Mouse (Mus musculus): ENCODE data around the gene G6pdx.
A peak's percentile ranks its signal among the peaks of the same experiment; 100 is the strongest.

G6pdx gene

GRCm38 (mm10) chrX:74428826-74429276, at the start of gene G6pdx:
Gene G6pdx, minus strand, starts transcription at chrX:74429194.
- DNase-seq, result peak; percentile 84

DNA sequence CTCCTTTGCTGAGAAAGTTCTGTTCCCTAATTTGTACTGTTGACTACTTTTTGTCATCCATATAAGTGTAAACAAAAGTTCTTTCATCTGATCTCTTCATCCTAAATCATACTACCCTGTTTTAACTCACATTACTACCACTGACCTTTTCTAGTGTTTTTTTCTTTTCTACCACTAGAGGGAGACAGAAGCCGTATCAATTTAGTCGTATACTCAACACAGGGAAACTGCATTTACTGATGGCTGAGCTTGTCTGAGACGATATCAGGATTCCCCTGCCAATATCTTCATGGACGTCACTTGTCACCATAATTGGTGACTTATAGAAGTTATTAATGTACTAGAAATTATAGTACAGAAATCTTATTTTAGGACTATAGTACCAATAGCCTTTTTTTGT, 23.8 kb upstream of the G6pdx start:
- DNase-seq, result no peak

DNA sequence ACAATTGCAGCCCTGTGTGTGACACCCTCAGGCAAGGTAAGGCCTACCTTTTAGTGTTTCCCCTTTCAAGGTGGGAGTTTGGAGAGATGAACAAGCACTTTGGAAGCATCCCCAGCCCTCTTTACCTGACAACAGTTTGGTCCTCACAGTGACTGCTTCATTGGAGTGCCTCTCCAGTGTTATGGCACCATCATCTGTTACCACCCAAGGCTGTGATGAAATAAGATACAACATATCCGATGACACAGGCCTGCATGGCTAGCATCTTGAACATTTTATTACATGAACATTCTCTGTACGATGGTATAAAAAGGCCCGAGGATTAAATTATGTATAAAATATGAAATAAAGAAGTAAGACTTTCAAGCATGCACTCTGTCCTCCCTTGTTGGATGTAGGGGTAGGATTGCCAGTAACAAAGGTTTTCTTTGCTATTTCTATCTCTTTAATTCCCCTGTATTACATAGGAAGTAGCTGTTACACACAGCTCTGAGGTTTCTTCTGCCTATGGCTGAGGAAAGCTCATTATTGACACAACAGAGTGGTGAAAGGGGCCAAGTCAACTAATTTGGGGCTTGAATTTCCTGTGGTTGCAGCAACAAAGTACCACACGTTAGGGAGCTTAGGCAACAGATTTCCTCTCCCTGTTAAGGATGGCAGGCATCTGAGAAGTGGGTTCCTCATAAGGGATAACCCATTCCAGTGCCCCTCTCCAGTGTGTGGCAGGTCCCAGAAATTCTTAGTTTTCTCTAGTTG, 22.3 kb upstream of the G6pdx start:
- no peak for DNase-seq

GRCm38 (mm10) chrX:74429290-74429821, 362 bp upstream of the G6pdx start:
- DNase-seq, result peak; percentile 55

GRCm38 (mm10) chrX:74428146-74428825, 708 bp downstream of the G6pdx start:
- DNase-seq, result no peak

GRCm38 (mm10) chrX:74427116-74427515, 1.9 kb downstream of the G6pdx start:
- DNase-seq, result no peak

- no peak for DNase-seq
Measured at GRCm38 (mm10) chrX:74426256-74426655, 2.7 kb downstream of the G6pdx start.

DNA sequence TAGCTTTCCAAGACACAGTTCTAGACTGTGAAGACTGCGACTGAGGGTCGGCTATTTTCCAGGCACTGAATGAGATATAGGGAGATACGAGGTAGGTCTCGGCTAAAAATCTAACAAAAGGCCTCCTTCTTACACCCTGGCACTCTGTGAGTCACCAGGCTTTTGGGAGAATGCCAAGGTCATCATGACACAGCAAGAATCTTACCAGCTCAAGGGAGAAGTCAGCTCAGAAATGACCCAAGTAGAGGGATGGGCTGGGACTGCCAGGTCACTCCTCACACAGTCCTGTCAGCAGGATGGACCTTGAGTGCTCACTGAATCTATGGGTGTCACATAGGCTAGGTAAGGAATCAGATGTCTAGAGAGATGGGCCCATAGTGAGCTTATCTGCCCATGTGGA, 3.8 kb downstream of the G6pdx start:
- DNase-seq, result no peak

GRCm38 (mm10) chrX:74424443-74424842, 4.6 kb downstream of the G6pdx start:
- DNase-seq, result no peak

GRCm38 (mm10) chrX:74413377-74413776, 15.6 kb downstream of the G6pdx start:
- peak; percentile 66 for DNase-seq

GRCm38 (mm10) chrX:74408340-74408739, 20.7 kb downstream of the G6pdx start:
- DNase-seq, result no peak

DNA sequence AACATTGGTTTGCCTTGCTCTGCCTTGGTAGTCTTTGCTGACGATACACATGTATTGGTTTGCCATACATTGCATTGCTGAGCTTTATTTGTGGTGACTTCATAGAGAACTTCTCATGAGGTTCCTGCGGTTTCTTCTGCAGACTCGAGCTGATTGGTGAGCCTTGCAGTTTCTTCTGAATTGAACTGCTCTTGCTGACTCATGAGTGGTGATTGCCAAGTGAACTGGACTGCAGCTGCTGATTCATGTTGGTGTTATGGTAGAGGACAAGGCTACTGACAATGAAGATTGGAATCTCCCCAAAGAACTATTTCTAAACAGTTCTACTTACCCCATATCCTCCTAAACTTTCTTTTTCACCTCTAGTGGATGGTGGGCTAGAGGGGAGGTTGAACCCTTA, 28.9 kb downstream of the G6pdx start:
- no peak for DNase-seq

DNA sequence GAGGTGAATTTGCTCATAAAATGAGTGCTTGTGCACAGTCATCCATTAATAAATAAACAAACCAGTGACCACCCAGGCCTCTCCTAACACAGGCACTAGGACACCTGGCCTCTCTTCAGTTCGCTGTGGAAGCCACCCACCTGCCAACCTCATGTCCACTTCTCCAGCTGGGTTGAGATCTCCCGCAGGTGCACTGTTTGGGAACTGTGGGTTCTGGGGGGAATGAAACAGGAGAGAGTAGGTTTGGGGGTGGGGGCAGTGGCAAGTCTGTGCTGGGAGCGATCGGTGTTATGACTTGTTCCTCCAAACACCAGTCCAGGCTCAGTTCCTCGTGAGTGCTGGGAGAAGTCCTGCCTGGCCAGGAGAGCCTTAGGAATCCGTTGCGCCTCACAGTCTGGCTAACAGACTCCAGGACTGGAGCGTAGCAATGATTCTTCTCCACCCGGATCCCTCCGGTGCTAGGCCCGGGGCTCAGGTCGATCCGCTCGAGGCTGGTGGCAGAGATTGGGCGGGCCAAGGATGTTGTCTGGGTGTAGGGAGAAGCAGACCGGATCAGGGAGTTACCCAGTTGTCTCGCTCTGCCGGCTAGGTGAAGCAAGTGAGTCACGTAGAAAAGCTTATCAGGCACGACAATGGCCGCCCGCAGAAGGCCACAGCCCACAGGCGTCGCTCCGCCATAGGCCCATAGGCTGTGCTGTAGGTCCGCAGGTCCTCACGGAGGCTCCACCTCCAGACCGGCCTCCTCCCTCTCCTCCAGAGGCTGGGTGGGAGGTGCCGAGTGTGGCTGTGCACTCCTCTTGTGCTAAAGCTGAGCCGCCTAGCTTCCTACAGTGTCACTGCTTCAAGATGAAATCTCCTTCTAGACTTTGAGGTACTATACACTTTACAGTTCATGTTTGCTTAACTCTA, 36.2 kb downstream of the G6pdx start, which contains the start of the genes Fam3a and Ikbkg:
TSS of gene Fam3a (minus strand) at position 738 of the 909 bp plus-strand sequence.
TSS of gene Ikbkg (plus strand) at position 756 of the 909 bp plus-strand sequence.
- peak; percentile 74 for DNase-seq

- no peak for DNase-seq
Measured at GRCm38 (mm10) chrX:74388153-74388552, 40.8 kb downstream of the G6pdx start.

GRCm38 (mm10) chrX:74384451-74384850, 44.5 kb downstream of the G6pdx start:
- DNase-seq, result no peak

DNA sequence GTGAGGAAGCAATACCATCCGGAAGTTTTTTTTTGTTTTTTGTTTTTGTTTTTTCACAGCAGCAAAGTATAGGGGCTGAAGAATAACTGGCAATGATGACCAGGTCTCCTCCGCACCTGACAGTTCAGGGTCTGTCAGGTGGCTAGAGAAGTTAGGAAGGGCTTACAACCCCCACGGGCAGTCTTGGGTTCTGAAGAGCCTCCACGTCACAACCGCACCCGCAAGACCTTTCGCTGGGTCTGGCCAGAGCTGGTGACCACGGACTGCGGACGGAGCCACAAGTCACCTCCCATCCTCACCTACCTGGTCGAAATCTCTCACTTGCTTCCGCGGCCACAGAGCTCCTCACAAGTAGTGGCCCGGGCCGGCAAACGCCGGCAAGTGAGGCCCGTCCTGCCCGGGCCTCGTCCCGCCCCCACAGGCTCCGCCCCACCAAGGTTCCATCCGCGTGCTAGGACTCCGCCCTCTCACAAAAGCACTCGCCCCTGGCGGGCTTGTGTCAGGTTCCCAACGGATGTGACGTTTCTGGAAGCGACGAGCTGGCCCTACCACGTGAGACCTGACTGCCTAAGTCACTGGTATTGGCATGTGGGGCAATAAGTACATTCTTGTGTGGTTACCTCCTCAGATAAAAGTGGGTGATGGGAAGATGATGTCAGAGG, 56.0 kb downstream of the G6pdx start, which contains the start of the genes Ubl4a and Slc10a3:
TSS of gene Ubl4a (minus strand) at position 331 of the 662 bp plus-strand sequence.
TSS of gene Slc10a3 (minus strand) at position 462 of the 662 bp plus-strand sequence.
- DNase-seq, result peak; percentile 74

DNA sequence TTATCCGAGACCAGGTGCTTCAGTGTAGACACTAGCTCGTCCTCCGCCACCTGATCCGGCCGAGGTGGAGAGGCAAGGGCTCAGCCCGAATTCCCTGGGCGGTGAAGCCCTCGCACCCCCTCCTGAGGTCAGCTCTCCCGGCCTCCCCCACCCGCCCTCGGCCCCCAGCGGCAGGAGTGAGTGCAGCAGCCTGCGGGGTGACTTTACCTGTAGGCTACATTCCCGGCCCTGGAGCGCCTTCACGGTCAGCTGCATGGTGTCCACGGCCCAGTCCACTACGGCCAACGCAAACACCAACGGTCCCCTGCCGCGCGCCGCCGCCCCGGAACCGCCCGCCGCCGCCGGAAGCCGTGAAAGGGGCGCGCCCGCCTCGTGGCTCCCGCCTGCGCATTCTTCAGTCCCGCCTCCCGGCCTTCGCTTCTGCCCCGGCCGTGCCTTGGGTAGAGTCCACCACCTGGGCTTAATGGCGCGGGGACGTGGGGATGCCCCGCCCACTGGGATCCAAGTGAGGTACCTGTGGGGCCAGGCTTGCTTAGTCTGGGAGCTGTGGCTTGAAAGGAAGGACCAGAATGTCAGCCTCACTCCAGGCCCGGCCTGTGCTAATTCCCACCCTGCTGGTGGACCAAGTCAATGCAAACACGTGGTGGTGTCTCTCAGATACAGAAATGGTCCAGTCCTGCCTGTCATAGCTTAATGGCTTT, 60.6 kb downstream of the G6pdx start:
- peak; percentile 56 for DNase-seq

DNA sequence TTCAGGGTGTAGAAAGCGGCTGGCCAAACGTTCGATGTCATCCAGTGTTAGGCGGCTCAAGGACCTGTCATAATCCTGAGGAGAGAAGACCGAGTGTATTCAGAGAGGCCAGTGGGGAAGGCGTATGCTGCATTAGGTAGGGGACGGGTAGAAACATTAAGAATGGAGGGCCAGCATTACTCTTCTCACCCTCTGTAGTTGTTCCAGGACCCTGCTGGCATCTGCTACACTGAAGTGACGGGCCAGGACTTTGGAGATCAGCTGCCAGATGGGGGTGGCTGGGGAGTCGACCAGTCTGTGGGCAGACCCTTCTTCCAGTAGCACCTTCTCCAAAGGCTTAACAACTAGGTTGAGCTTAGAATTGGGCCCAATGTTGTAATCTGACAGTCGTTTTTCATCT, 61.5 kb downstream of the G6pdx start:
- DNase-seq, result no peak

Data from cerebellum, adult 11 months (tissue).